Mouse (Mus musculus) stomach, embryonic 15.5 days (tissue): ENCODE data around the gene Arap2. TPM values are rescaled to one million over a fixed set of nuclear protein-coding genes. Genes with fewer than 3 reads are reported as not detected.

Experiments
- ATAC-seq: fragments of 200-750 bp; cut with Nextera tagmentation; 2 replicates; pipeline ENCODE4 v1.8.0; 2017; ENCODE audit warnings: low read depth, moderate number of reproducible peaks, moderate TSS enrichment; ENCODE audit not compliant: insufficient read depth, low FRiP score
- H3K27ac ChIP-seq: fragments of 300-500 bp; sonication (generic); 2 replicates; pipeline ENCODE4 v1.5.1; 2015; ENCODE audit warnings: mild to moderate bottlenecking, inconsistent platforms
- H3K27me3 ChIP-seq: fragments of 300-500 bp; sonication (generic); replicated peaks from 2 replicates; pipeline ENCODE4 v1.6.1; 2015; ENCODE audit warnings: inconsistent platforms
- H3K36me3 ChIP-seq: fragments of 300-500 bp; sonication (generic); 2 replicates; pipeline ENCODE4 v1.6.1; 2015; ENCODE audit warnings: inconsistent platforms
- H3K4me1 ChIP-seq: fragments of 300-500 bp; sonication (generic); 2 replicates; pipeline ENCODE4 v1.6.1; 2015; ENCODE audit warnings: inconsistent platforms
- H3K4me2 ChIP-seq: fragments of 300-500 bp; sonication (generic); 2 replicates; pipeline ENCODE4 v1.6.1; 2015; ENCODE audit warnings: mild to moderate bottlenecking, inconsistent platforms
- H3K4me3 ChIP-seq: fragments of 300-500 bp; sonication (generic); replicated peaks from 2 replicates; pipeline ENCODE4 v1.5.1; 2015; ENCODE audit warnings: inconsistent platforms
- H3K9ac ChIP-seq: fragments of 300-500 bp; sonication (generic); 2 replicates; pipeline ENCODE4 v1.6.1; 2015; ENCODE audit warnings: inconsistent platforms
- H3K9me3 ChIP-seq: fragments of 300-500 bp; sonication (generic); 2 replicates; pipeline ENCODE4 v1.6.1; 2016; ENCODE audit warnings: inconsistent platforms
- WGBS: fragments of 180-500 bp; shearing (Covaris S2); methylation state at CpG from one replicate; pipeline ENCODE4 v1.1.7; 2015; 5-methylcytosine and 5-hydroxymethylcytosine counted together
- polyA plus RNA-seq: library from polyadenylated mRNA; unstranded; fragments of >200 nt; fragmentation: Nextera tagmentation; extraction: Ambion mirVana; gene quantifications from 2 replicates; pipeline ENCODE4 v1.2.1, GENCODE M21; 2015

Arap2 gene
- polyA plus RNA-seq, 1 experiment from 2014 or later, result 12.5 TPM

GRCm38 (mm10) chr5:62665329-62665728 is 100.6 kb downstream of the Arap2 start:
- Histone ChIP-seq H3K4me2 (no peak overlapping the region), H3K4me1 (no peaks in the 10 kb centered on the region), H3K9me3 (no peaks in the 10 kb centered on the region), H3K36me3 (0 out of 2 replicates have a peak, but pooled peaks cover 3% of the 10 kb centered on the region), H3K27ac (no peak overlapping the region), H3K9ac (no peak overlapping the region), H3K4me3 (no peak overlapping the region), H3K27me3 (no peaks in the 10 kb centered on the region)
- ATAC-seq, result no peak

DNA sequence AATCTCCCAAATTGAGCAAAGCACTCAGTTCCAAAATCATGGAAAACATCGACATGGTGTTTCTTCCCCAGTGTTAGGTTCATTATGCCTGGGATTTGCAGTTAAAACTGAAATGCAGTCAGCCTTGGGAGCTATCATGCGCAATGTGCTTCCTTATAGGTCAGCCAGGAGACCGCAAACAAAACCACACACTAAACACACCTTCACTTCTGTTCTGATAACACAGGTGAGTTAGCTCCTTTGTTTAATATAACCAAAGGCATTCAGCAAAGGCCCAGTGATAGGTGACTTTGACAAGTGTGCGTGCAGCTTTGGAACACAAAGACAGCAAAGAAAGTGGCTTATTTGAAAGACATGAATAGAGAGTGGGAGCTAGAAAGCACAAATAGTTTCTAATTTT is 101.1 kb downstream of the Arap2 start:
- H3K4me2 ChIP-seq, result no peak overlapping the region
- no peaks in the 10 kb centered on the region for H3K9me3 ChIP-seq
- 75% methylated on average over 4 of the region's 4 CpGs for WGBS
- H3K9ac ChIP-seq, result no peak overlapping the region
- H3K27ac ChIP-seq, result no peak overlapping the region
- H3K27me3 ChIP-seq, result no peaks in the 10 kb centered on the region
- no peak overlapping the region for H3K4me3 ChIP-seq
- H3K36me3 ChIP-seq, result 0 out of 2 replicates have a peak, but pooled peaks cover 3% of the 10 kb centered on the region
- peak; percentile 83 for ATAC-seq
- no peaks in the 10 kb centered on the region for H3K4me1 ChIP-seq

DNA sequence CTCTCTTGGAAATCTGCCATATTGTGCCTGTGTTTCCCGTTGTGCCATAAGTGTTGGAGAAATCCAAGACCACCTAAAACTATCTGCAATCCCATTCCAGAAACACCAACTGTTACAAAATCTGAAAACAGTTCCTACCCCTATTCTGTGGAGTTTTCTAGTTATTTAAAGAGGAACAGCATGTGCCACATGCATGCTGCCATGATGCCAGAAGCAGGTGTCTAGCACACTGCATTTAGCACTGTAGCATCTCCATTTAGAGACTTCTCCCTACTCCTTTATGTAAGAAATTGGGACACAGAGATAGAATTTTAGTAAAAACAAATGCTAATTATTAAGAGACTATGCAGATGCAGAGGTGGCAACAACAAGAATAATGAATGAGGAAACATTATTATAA is 102.8 kb downstream of the Arap2 start:
- Histone ChIP-seq H3K27me3 (no peaks in the 10 kb centered on the region), H3K4me2 (no peak overlapping the region), H3K36me3 (no peaks in the 10 kb centered on the region), H3K27ac (no peak overlapping the region), H3K4me3 (no peak overlapping the region), H3K4me1 (no peaks in the 10 kb centered on the region), H3K9me3 (no peaks in the 10 kb centered on the region), H3K9ac (no peak overlapping the region)
- ATAC-seq, result no peak
- 73% methylated on average over 1 of the region's 1 CpGs for WGBS

GRCm38 (mm10) chr5:62653924-62654323 is 112.0 kb downstream of the Arap2 start:
- Histone ChIP-seq H3K4me2 (no peak overlapping the region), H3K27ac (no peak overlapping the region), H3K27me3 (no peaks in the 10 kb centered on the region), H3K4me3 (no peak overlapping the region), H3K36me3 (no peaks in the 10 kb centered on the region), H3K9me3 (no peaks in the 10 kb centered on the region), H3K9ac (no peak overlapping the region), H3K4me1 (no peaks in the 10 kb centered on the region)
- 57% methylated on average over 5 of the region's 5 CpGs for WGBS
- no peak for ATAC-seq

GRCm38 (mm10) chr5:62642330-62642729 is 123.6 kb downstream of the Arap2 start:
- H3K4me3 ChIP-seq, result no peak overlapping the region
- no peak for ATAC-seq
- WGBS, result 95% methylated on average over 4 of the region's 4 CpGs

DNA sequence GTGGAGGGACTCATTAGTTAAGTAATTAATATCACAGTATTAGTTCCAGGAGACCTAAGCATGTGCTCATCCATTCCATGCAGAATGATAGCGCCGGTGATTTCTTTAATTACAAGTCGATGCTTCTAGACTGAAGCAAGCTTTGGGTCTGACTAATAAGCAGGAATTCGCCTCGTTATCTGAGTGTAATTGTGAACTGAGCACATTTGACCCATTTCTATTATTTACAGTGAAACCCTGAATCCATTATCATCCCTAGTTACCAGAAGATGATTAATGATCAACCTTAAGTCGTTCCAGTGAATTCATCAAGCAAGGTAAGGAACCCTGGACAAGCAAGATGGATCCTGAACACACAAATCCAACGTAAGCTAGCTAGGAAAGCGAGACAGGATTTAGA is 125.5 kb downstream of the Arap2 start:
- no peaks in the 10 kb centered on the region for H3K27me3 ChIP-seq

More at GRCm38 (mm10) chr5:62642330-62642729, 123.6 kb downstream of the Arap2 start:
- Histone ChIP-seq H3K4me1 (no peaks in the 10 kb centered on the region), H3K4me2 (no peak overlapping the region), H3K9me3 (no peaks in the 10 kb centered on the region), H3K27me3 (no peaks in the 10 kb centered on the region), H3K9ac (no peak overlapping the region), H3K27ac (no peak overlapping the region), H3K36me3 (no peaks in the 10 kb centered on the region)

DNA sequence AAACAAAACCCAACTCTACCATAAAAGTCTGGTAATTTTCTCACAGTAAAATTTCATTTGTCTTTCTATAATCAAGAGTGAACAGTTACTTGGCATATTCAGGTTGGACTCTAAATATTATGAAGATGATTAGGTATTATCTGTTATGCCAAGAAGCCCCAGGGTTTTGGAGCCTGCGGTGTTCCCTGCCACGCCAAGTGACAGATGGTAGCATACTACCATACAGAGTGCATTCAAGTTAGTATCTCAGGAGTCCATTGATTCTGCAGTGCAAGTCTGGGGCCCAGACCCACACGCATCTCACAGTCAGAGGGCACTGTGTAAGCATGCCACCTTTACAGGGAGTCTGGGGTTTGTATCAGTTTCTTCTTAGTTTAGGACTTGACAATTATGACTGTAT is 129.6 kb downstream of the Arap2 start:
- no peaks in the 10 kb centered on the region for H3K36me3 ChIP-seq
- no peak for ATAC-seq
- no peaks in the 10 kb centered on the region for H3K9me3 ChIP-seq
- 94% methylated on average over 3 of the region's 3 CpGs for WGBS
- no peaks in the 10 kb centered on the region for H3K4me1 ChIP-seq
- H3K27me3 ChIP-seq, result no peaks in the 10 kb centered on the region
- no peak overlapping the region for H3K9ac ChIP-seq
- H3K4me3 ChIP-seq, result no peak overlapping the region
- no peak overlapping the region for H3K27ac ChIP-seq
- H3K4me2 ChIP-seq, result no peak overlapping the region

More for the DNA sequence above, 125.5 kb downstream of the Arap2 start:
- Histone ChIP-seq H3K4me2 (no peak overlapping the region), H3K27ac (no peak overlapping the region), H3K9ac (no peak overlapping the region), H3K36me3 (no peaks in the 10 kb centered on the region), H3K4me3 (no peak overlapping the region), H3K4me1 (no peaks in the 10 kb centered on the region), H3K9me3 (no peaks in the 10 kb centered on the region)
- ATAC-seq, result no peak
- WGBS, result 55% methylated on average over 8 of the region's 8 CpGs

- H3K9ac ChIP-seq, result no peak overlapping the region
- no peak overlapping the region for H3K27ac ChIP-seq
- no peak for ATAC-seq
- H3K9me3 ChIP-seq, result no peaks in the 10 kb centered on the region
- no peak overlapping the region for H3K4me3 ChIP-seq
- H3K4me1 ChIP-seq, result no peaks in the 10 kb centered on the region
- no peak overlapping the region for H3K4me2 ChIP-seq
- H3K36me3 ChIP-seq, result no peaks in the 10 kb centered on the region
- H3K27me3 ChIP-seq, result no peaks in the 10 kb centered on the region
- WGBS, result 84% methylated on average over 5 of the region's 5 CpGs
Observed at GRCm38 (mm10) chr5:62628901-62629300, 137.1 kb downstream of the Arap2 start.

DNA sequence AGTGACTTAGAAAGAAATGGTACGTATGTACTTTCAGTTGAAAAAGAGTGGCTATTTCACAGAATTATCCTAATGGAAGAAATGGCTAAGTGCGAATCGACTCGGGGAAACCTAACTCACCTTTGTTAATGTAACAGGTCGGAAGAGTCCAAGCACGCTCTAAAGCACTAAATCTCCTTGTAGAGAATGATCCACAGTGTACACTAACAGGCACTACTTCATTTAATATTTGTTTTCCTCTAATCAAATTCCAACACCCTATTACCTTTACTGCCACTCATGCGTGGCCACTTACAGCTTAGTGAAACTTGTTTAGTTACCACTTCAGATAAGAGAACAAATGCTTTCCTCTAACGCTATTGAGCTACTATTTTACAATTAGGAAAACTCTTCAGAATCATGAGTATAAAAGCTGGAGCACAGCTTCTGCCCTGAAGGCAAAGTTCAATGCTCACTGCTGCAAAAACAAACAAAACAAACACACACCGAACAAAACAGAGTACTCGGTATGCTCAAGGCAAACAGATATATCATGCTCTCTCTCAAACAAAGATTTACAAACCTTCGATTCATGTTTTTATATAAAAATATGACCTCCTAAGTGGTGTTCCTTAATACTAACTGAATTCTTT is 143.0 kb downstream of the Arap2 start:
- H3K4me3 ChIP-seq, result no peak overlapping the region
- H3K4me1 ChIP-seq, result no peaks in the 10 kb centered on the region
- no peak for ATAC-seq
- no peaks in the 10 kb centered on the region for H3K27me3 ChIP-seq
- H3K27ac ChIP-seq, result no peak overlapping the region
- WGBS, result 71% methylated on average over 11 of the region's 11 CpGs
- H3K36me3 ChIP-seq, result no peaks in the 10 kb centered on the region
- H3K4me2 ChIP-seq, result no peak overlapping the region
- H3K9ac ChIP-seq, result no peak overlapping the region
- no peaks in the 10 kb centered on the region for H3K9me3 ChIP-seq

DNA sequence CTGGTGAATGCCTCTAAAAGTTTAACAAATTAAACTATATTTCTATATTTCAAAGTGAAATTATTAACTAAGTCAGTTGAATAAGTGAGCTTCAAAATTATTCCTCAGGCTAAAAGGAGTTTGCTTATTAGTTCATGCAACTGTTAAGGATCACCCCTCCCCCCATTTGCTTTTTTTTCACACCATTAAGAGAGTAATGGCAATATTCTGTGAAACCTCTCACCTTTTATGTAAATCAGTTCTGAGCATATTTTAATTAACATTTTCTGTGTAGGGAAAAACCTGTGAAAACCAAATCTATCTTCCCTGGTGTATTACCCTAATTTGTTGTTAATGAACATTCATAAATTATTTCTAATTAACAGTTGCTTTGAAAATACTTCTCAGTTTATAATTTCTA is 147.7 kb downstream of the Arap2 start:
- Histone ChIP-seq H3K9ac (no peak overlapping the region), H3K4me2 (no peak overlapping the region), H3K27me3 (no peaks in the 10 kb centered on the region), H3K27ac (no peak overlapping the region), H3K4me3 (no peak overlapping the region), H3K4me1 (no peaks in the 10 kb centered on the region), H3K36me3 (no peaks in the 10 kb centered on the region), H3K9me3 (no peaks in the 10 kb centered on the region)
- ATAC-seq, result no peak

DNA sequence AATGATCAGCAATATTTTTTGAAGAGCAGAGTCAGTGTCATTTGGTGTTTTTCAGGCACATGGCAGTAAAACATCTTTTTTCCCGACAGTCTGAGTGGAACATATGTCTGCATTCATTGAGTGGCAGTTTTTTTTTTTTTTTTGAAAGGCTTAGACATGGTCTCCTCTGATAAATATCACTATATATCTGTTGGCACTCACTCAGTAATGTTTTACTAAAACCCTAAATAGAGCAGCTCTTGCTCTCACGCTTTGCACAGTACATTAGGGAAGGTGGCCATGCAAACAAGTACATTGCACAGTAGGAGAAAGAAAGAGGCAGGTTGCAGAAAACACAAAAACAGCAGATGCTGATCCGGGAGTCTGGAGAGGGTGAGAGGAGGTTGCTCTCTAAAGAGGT is 154.0 kb downstream of the Arap2 start:
- H3K36me3 ChIP-seq, result no peaks in the 10 kb centered on the region
- H3K4me3 ChIP-seq, result no peak overlapping the region
- 69% methylated on average over 3 of the region's 3 CpGs for WGBS
- no peaks in the 10 kb centered on the region for H3K4me1 ChIP-seq
- ATAC-seq, result no peak
- H3K9me3 ChIP-seq, result no peaks in the 10 kb centered on the region
- H3K9ac ChIP-seq, result no peak overlapping the region
- H3K27ac ChIP-seq, result no peak overlapping the region
- H3K27me3 ChIP-seq, result no peaks in the 10 kb centered on the region
- H3K4me2 ChIP-seq, result no peak overlapping the region

DNA sequence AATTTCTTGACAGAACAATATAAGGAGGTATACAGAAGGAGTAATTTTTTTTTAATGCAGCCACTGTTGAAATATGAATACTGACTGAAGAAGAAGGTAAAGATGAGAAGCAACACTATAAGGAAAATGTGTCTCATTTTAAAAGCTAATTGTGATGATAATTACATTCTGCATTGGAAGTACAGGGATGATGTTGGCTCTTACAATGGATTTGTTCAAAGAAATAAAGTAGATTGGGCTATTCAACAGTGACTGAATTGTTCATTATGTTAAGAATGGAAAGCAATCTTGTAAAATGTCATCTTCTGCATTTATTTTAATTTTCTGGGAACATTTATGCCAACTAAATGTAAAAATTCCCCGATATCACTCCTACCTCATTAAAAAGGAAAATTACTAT is 178.6 kb downstream of the Arap2 start:
- no peaks in the 10 kb centered on the region for H3K4me1 ChIP-seq
- no peaks in the 10 kb centered on the region for H3K9me3 ChIP-seq
- H3K4me3 ChIP-seq, result no peak overlapping the region
- no peak for ATAC-seq
- H3K9ac ChIP-seq, result no peak overlapping the region
- no peak overlapping the region for H3K27ac ChIP-seq
- H3K27me3 ChIP-seq, result no peaks in the 10 kb centered on the region
- H3K4me2 ChIP-seq, result no peak overlapping the region
- WGBS, result 93% methylated on average over 1 of the region's 1 CpGs
- H3K36me3 ChIP-seq, result no peaks in the 10 kb centered on the region

- H3K27ac ChIP-seq, result no peak overlapping the region
- no peaks in the 10 kb centered on the region for H3K36me3 ChIP-seq
- no peak for ATAC-seq
- 26% methylated on average over 2 of the region's 2 CpGs for WGBS
- no peaks in the 10 kb centered on the region for H3K4me1 ChIP-seq
- no peaks in the 10 kb centered on the region for H3K9me3 ChIP-seq
- no peak overlapping the region for H3K4me2 ChIP-seq
- no peak overlapping the region for H3K9ac ChIP-seq
- no peak overlapping the region for H3K4me3 ChIP-seq
- no peaks in the 10 kb centered on the region for H3K27me3 ChIP-seq
Observed at GRCm38 (mm10) chr5:62582643-62583042, 183.3 kb downstream of the Arap2 start.
